Comparison of ENCODE assay signal across 8 mouse cellular contexts in genomic region chr16:23980201-23980870, GRCm38 (mm10). TPM values are rescaled to one million over a fixed set of nuclear protein-coding genes. Genes with fewer than 3 reads are reported as not detected.
A peak's percentile ranks its signal among the peaks of the same experiment; 100 is the strongest.
DNase-seq lines count a peak whose midpoint lies in the region; ATAC-seq lines count a peak whose summit lies in the region.

No protein-coding gene starts in this region.

- no peak for ATAC-seq in hindbrain, embryonic 13.5 days (ENCODE audit: low FRiP score)
- no peak for ATAC-seq in midbrain, embryonic 13.5 days

- DNase-seq in heart, adult 11 months = peak; percentile 91
- DNase-seq in heart, postnatal 4 days = no peak
- no peak for DNase-seq in embryonic facial prominence, embryonic 10.5 days (ENCODE audit: low spot score)
- no peak for DNase-seq in thymus, postnatal 0 days (ENCODE audit: low spot score)
- no peak for DNase-seq in ovary, postnatal 10 days (ENCODE audit: low spot score)
- DNase-seq in frontal cortex, postnatal 36 days (ENCODE audit: low spot score in 2 of 2) = no peak

- H3K4me2 ChIP-seq in hindbrain, embryonic 13.5 days = peak overlapping the region; percentile 67
- H3K4me2 ChIP-seq in midbrain, embryonic 13.5 days (replicated peaks) = peak overlapping the region; percentile 68

- peaks cover 72% of the 10 kb centered on the region for H3K27me3 ChIP-seq in embryonic facial prominence, embryonic 10.5 days (replicated peaks; ENCODE audit: low read depth, poor library complexity, severe bottlenecking)
- H3K27me3 ChIP-seq in hindbrain, embryonic 13.5 days = peaks cover 53% of the 10 kb centered on the region
- peaks cover 67% of the 10 kb centered on the region for H3K27me3 ChIP-seq in midbrain, embryonic 13.5 days

- 0 out of 2 replicates have a peak overlapping the region, but pooled peaks have one; percentile 46 for H3K9ac ChIP-seq in hindbrain, embryonic 13.5 days
- H3K9ac ChIP-seq in midbrain, embryonic 13.5 days (replicated peaks) = no peak overlapping the region

- no peaks in the 10 kb centered on the region for H3K36me3 ChIP-seq in embryonic facial prominence, embryonic 10.5 days (replicated peaks)
- no peaks in the 10 kb centered on the region for H3K36me3 ChIP-seq in hindbrain, embryonic 13.5 days
- H3K36me3 ChIP-seq in midbrain, embryonic 13.5 days = no peaks in the 10 kb centered on the region

- 4% methylated on average over 11 of the region's 11 CpGs for WGBS in embryonic facial prominence, embryonic 10.5 days
- 4% methylated on average over 11 of the region's 11 CpGs for WGBS in hindbrain, embryonic 13.5 days
- WGBS in midbrain, embryonic 13.5 days = 2% methylated on average over 11 of the region's 11 CpGs

- no peak overlapping the region for H3K27ac ChIP-seq in embryonic facial prominence, embryonic 10.5 days (replicated peaks)
- no peak overlapping the region for H3K27ac ChIP-seq in hindbrain, embryonic 13.5 days
- no peak overlapping the region for H3K27ac ChIP-seq in midbrain, embryonic 13.5 days

- peaks cover 51% of the 10 kb centered on the region for H3K4me1 ChIP-seq in embryonic facial prominence, embryonic 10.5 days
- H3K4me1 ChIP-seq in hindbrain, embryonic 13.5 days (replicated peaks) = peaks cover 43% of the 10 kb centered on the region
- peaks cover 38% of the 10 kb centered on the region for H3K4me1 ChIP-seq in midbrain, embryonic 13.5 days (replicated peaks)

- H3K4me3 ChIP-seq in embryonic facial prominence, embryonic 10.5 days = peak overlapping the region; percentile 54
- H3K4me3 ChIP-seq in hindbrain, embryonic 13.5 days = peak overlapping the region; percentile 38
- H3K4me3 ChIP-seq in midbrain, embryonic 13.5 days (replicated peaks) = peak overlapping the region; percentile 38

- H3K9me3 ChIP-seq in embryonic facial prominence, embryonic 10.5 days = no peaks in the 10 kb centered on the region
- H3K9me3 ChIP-seq in hindbrain, embryonic 13.5 days = no peaks in the 10 kb centered on the region
- no peaks in the 10 kb centered on the region for H3K9me3 ChIP-seq in midbrain, embryonic 13.5 days

RNA-seq across cellular contexts. Expression of gene Gm37419, which starts 7.9 kb away (rescaled TPM):
- total RNA-seq in heart, postnatal 4 days (2021) = not detected
- not detected in 2 replicates for polyA plus RNA-seq in embryonic facial prominence, embryonic 10.5 days (2016; fragmentation: Nextera tagmentation; extraction: Ambion mirVana)
- polyA plus RNA-seq in hindbrain, embryonic 13.5 days (2015; fragmentation: Nextera tagmentation; extraction: Ambion mirVana) = not detected in 2 replicates
- not detected in 2 replicates for polyA plus RNA-seq in midbrain, embryonic 13.5 days (2015; fragmentation: Nextera tagmentation; extraction: Ambion mirVana)
- not detected in 2 replicates for polyA plus RNA-seq in thymus, postnatal 0 days (2015; fragmentation: Nextera tagmentation; extraction: Ambion mirVana)

RNA-seq across cellular contexts. Expression of gene Bcl6, which starts 8.3 kb away (rescaled TPM):
- total RNA-seq in heart, postnatal 4 days (2021) = 1 to 10 TPM; 1.5 TPM
- 0.16 and 0.25 TPM in 2 replicates for polyA plus RNA-seq in embryonic facial prominence, embryonic 10.5 days (2016; fragmentation: Nextera tagmentation; extraction: Ambion mirVana)
- polyA plus RNA-seq in hindbrain, embryonic 13.5 days (2015; fragmentation: Nextera tagmentation; extraction: Ambion mirVana) = 0.22 and 0.32 TPM in 2 replicates
- 0.22 and 0.24 TPM in 2 replicates for polyA plus RNA-seq in midbrain, embryonic 13.5 days (2015; fragmentation: Nextera tagmentation; extraction: Ambion mirVana)
- polyA plus RNA-seq in thymus, postnatal 0 days (2015; fragmentation: Nextera tagmentation; extraction: Ambion mirVana) = 11.9 and 15.1 TPM in 2 replicates

RNA-seq across cellular contexts. Expression of gene Rtp2, which starts 48.1 kb away (rescaled TPM):
- total RNA-seq in heart, postnatal 4 days (2021) = not detected
- polyA plus RNA-seq in embryonic facial prominence, embryonic 10.5 days (2016; fragmentation: Nextera tagmentation; extraction: Ambion mirVana) = 0.10 TPM in 1 of 2 replicates, not detected in the other
- not detected in 2 replicates for polyA plus RNA-seq in hindbrain, embryonic 13.5 days (2015; fragmentation: Nextera tagmentation; extraction: Ambion mirVana)
- polyA plus RNA-seq in midbrain, embryonic 13.5 days (2015; fragmentation: Nextera tagmentation; extraction: Ambion mirVana) = not detected in 2 replicates
- not detected in 2 replicates for polyA plus RNA-seq in thymus, postnatal 0 days (2015; fragmentation: Nextera tagmentation; extraction: Ambion mirVana)
